ENCODE assay signal across 7 mouse cellular contexts in genomic region chr1:134361857-134362212, GRCm38 (mm10). TPM values are rescaled to one million over a fixed set of nuclear protein-coding genes. Genes with fewer than 3 reads are reported as not detected.
DNase-seq lines count a peak whose midpoint lies in the region; ATAC-seq lines count a peak whose summit lies in the region.

Gene Tmem183a (minus strand): TSS chr1:134361979.

- H3K4me2 ChIP-seq in midbrain, embryonic 13.5 days (replicated peaks), result peak within 1 kb of the TSS; percentile 92

- DNase-seq in adrenal gland, postnatal 10 days, result peak; percentile 99
- DNase-seq in embryonic facial prominence, embryonic 10.5 days (ENCODE audit: low spot score), result peak; percentile 98
- DNase-seq in kidney, adult 11 months, result peak; percentile 94
- peak; percentile 98 for DNase-seq in limb, embryonic 10.5 days (ENCODE audit: low spot score)
- DNase-seq in spleen, adult 12 weeks (ENCODE audit: low spot score), result peak; percentile 96

- peak within 1 kb of the TSS; percentile 87 for H3K4me3 ChIP-seq in embryonic facial prominence, embryonic 10.5 days
- H3K4me3 ChIP-seq in limb, embryonic 10.5 days, result peak within 1 kb of the TSS; percentile 93
- H3K4me3 ChIP-seq in midbrain, embryonic 13.5 days (replicated peaks), result peak within 1 kb of the TSS; percentile 86

- peaks cover 14% of the 10 kb centered on the region for H3K4me1 ChIP-seq in embryonic facial prominence, embryonic 10.5 days
- peaks cover 13% of the 10 kb centered on the region for H3K4me1 ChIP-seq in limb, embryonic 10.5 days
- H3K4me1 ChIP-seq in midbrain, embryonic 13.5 days (replicated peaks), result peaks cover 27% of the 10 kb centered on the region

- peak; percentile 98 for ATAC-seq in granulocyte monocyte progenitor cell, adult 5-6 weeks (replicated peaks; ENCODE audit: poor library complexity, severe bottlenecking)
- ATAC-seq in midbrain, embryonic 13.5 days, result peak; percentile 99

- peaks cover 39% of the 10 kb centered on the region for H3K36me3 ChIP-seq in embryonic facial prominence, embryonic 10.5 days (replicated peaks)
- H3K36me3 ChIP-seq in limb, embryonic 10.5 days, result peaks cover 37% of the 10 kb centered on the region
- H3K36me3 ChIP-seq in midbrain, embryonic 13.5 days, result peaks cover 23% of the 10 kb centered on the region

- under 1% methylated on average over 38 of the region's 38 CpGs for WGBS in embryonic facial prominence, embryonic 10.5 days
- under 1% methylated on average over 38 of the region's 38 CpGs for WGBS in limb, embryonic 10.5 days
- WGBS in midbrain, embryonic 13.5 days, result 0% methylated on average over 38 of the region's 38 CpGs

- peak within 1 kb of the TSS; percentile 95 for H3K27ac ChIP-seq in embryonic facial prominence, embryonic 10.5 days (replicated peaks)
- H3K27ac ChIP-seq in limb, embryonic 10.5 days, result peak within 1 kb of the TSS; percentile 95
- peak within 1 kb of the TSS; percentile 83 for H3K27ac ChIP-seq in midbrain, embryonic 13.5 days

- no peaks in the 10 kb centered on the region for H3K27me3 ChIP-seq in embryonic facial prominence, embryonic 10.5 days (replicated peaks; ENCODE audit: low read depth, poor library complexity, severe bottlenecking)
- H3K27me3 ChIP-seq in limb, embryonic 10.5 days (ENCODE audit: low read depth, poor library complexity, severe bottlenecking), result no peaks in the 10 kb centered on the region
- no peaks in the 10 kb centered on the region; the same call in 1 of the 2 replicates for H3K27me3 ChIP-seq in midbrain, embryonic 13.5 days

- H3K9me3 ChIP-seq in embryonic facial prominence, embryonic 10.5 days, result no peaks in the 10 kb centered on the region
- no peaks in the 10 kb centered on the region for H3K9me3 ChIP-seq in limb, embryonic 10.5 days (replicated peaks)
- no peaks in the 10 kb centered on the region for H3K9me3 ChIP-seq in midbrain, embryonic 13.5 days

- H3K9ac ChIP-seq in midbrain, embryonic 13.5 days (replicated peaks), result peak within 1 kb of the TSS; percentile 95

RNA-seq across cellular contexts. Expression of gene Tmem183a, which starts in this region (rescaled TPM):
- total RNA-seq in adrenal gland, postnatal 10 days (2021), result 10 to 100 TPM; 39.9 to 48.3 TPM
- polyA plus RNA-seq in embryonic facial prominence, embryonic 10.5 days (2016; fragmentation: Nextera tagmentation; extraction: Ambion mirVana), result 119 and 126 TPM in 2 replicates
- total RNA-seq in granulocyte monocyte progenitor cell, adult 5-6 weeks (2014; fragmentation: Nextera tagmentation), result 31.8 and 34.3 TPM in 2 replicates
- total RNA-seq in granulocyte monocyte progenitor cell, adult 5-6 weeks (2017), result 53.6 and 115 TPM in 2 replicates
- polyA plus RNA-seq in limb, embryonic 10.5 days (2016; fragmentation: Nextera tagmentation; extraction: Ambion mirVana), result 118 TPM in 2 replicates
- 128 TPM in 2 replicates for polyA plus RNA-seq in midbrain, embryonic 13.5 days (2015; fragmentation: Nextera tagmentation; extraction: Ambion mirVana)

Comparison
In these comparisons a context has a peak if more than half of its experiments do, and no peak if none do; other contexts are left out.
1. Peak in every context shown above with its lines: DNase-seq, ATAC-seq, H3K4me3 ChIP-seq and H3K27ac ChIP-seq.